Mouse (Mus musculus): ENCODE data around the gene Taf1c. TPM values are rescaled to one million over a fixed set of nuclear protein-coding genes. Genes with fewer than 3 reads are reported as not detected.

The Taf1c gene
- 1 to 10 TPM; 7.2 to 8.2 TPM for total RNA-seq (2023)

GRCm38 (mm10) chr8:119604996-119605395, at the start of gene Taf1c:
Gene Taf1c, minus strand, starts transcription at chr8:119605222.

DNA sequence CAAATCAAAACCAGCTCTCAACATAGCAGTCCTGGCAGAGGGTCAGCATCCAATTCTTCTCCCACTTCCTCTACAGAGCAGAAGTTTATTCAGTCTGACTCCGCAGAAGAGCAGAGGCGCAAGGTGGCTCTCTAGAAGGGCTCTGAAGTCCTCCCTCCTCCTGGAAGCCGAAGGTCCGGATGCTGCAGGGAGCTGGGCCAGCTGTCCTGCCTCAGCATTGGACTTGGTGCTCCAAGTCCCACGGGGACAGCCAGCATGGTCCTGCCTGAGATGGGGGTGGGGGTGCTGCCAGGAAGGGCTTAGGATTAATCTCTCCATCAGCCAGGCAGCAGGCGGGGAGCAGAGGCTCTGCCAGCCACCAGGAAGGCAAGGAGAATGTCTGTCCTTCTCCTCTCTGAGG, 30.4 kb upstream of the Taf1c start, which contains the start of gene Kcng4:
Gene Kcng4, minus strand, starts transcription at position 303 of the 400 bp plus-strand sequence.

DNA sequence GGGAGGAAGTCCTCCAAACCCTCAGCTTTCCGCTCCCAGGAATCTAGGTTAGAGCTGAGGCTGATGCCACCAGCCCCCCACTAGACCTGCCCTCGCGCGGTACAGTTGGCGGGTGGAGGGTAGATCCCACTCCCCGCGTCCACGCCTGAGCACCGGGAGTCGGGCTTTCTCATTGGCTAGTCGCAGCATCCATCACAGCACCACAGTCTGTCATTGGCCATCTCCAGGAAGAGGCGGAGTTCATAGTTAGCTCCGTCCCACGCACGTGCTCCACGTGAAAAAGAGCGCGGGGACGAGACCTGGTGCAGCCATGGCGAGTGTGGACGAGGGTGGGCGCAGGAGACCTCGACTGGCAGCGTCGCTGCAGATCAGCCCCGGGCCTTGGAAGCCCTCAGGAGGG, 7.4 kb upstream of the Taf1c start, which contains the start of gene Adad2:
Gene Adad2, plus strand, starts transcription at position 277 of the 400 bp plus-strand sequence.

GRCm38 (mm10) chr8:119574437-119575365, 30.3 kb downstream of the Taf1c start, which contains the start of the genes Hsdl1 and Dnaaf1:
Gene Hsdl1, minus strand, starts transcription at chr8:119575183.
Gene Dnaaf1, plus strand, starts transcription at chr8:119575235.

DNA sequence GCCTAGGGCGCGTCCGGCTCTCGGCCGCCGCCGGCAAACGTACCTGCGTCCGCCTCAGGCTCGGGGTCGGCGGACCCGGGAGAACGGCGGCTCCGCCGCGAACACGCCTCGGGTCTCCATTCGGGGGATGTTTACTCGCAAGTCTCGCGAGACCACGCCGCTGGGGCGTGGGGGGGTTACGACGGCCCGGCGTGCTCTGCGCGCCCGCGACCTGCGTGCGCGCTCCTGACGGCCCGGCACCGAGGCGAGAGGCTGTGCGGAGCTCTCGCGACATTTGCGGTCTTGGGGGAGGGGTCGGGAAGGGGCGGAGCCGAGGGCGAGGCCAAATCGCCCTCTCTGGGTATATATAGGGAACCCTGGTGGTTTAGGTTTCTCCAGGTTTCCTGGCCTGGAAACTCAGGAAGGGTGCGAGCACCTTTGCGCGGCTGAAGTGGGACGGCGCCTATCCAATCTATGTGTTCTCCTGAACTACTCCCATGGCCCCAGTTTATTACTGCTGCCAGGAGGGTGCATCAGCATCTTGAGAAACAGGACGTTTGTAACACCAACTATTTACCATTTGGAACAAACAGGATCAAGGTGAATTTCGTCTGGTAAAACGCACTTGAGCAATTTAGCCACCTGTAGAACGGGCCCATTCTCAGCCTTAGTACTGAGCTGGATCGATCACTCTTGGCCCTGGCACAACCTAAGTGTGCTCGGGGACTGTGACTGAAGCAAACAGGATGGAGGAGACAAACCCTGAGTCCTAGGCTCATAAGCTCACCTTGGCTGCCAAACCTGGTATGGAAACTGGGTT, 46.2 kb downstream of the Taf1c start, which contains the start of gene Mbtps1:
Gene Mbtps1, minus strand, starts transcription at position 133 of the 799 bp plus-strand sequence.

Other genes starting within 250 kb of the Taf1c start
- 1 to 10 TPM; 7.8 to 8.4 TPM for gene Mlycd, start 210.3 kb downstream of the Taf1c start, total RNA-seq (2023)
- 100 to 1,000 TPM; 252 to 275 TPM for gene Osgin1, start 171.1 kb downstream of the Taf1c start, total RNA-seq (2023)
- gene Necab2, start 158.5 kb downstream of the Taf1c start, total RNA-seq (2023) = 1 to 10 TPM in 1 of 2 experiments, under 1 TPM in 1; 0.99 to 1.2 TPM
- gene Slc38a8, start 103.5 kb downstream of the Taf1c start, total RNA-seq (2023) = not detected
- 10 to 100 TPM; 40.0 to 48.7 TPM for gene Mbtps1, start 46.5 kb downstream of the Taf1c start, total RNA-seq (2023)
- gene Hsdl1, start 30.0 kb downstream of the Taf1c start, total RNA-seq (2023) = 10 to 100 TPM; 38.6 to 39.6 TPM
- gene Dnaaf1, start 30.0 kb downstream of the Taf1c start, total RNA-seq (2023) = under 1 TPM in 1 of 2 experiments, not detected in 1; 0.24 TPM
- gene Adad2, start 7.5 kb upstream of the Taf1c start, total RNA-seq (2023) = not detected
- gene Kcng4, start 30.5 kb upstream of the Taf1c start, total RNA-seq (2023) = not detected
- gene Wfdc1, start 61.1 kb upstream of the Taf1c start, total RNA-seq (2023) = not detected
- under 1 TPM; 0.20 to 0.26 TPM for gene Atp2c2, start 94.8 kb upstream of the Taf1c start, total RNA-seq (2023)
- 1 to 10 TPM; 2.6 to 7.0 TPM for gene Tldc1, start 173.2 kb upstream of the Taf1c start, total RNA-seq (2023)
- gene Cotl1, start 235.3 kb upstream of the Taf1c start, total RNA-seq (2023) = 1,000 to 10,000 TPM in 1 of 2 experiments, 100 to 1,000 TPM in 1; 943 to 1,046 TPM